Mouse (Mus musculus): ENCODE data around the gene Fcgrt. TPM values are rescaled to one million over a fixed set of nuclear protein-coding genes. Genes with fewer than 3 reads are reported as not detected.

Fcgrt gene
- polyA plus RNA-seq, 1 experiment from 2014 or later = 9.8 TPM

- DNase-seq (ENCODE audit: low spot score) (no peak), ATAC-seq (ENCODE audit: insufficient number of reproducible peaks, low FRiP score, low TSS enrichment, low read depth) (no peak)
- Histone ChIP-seq H3K9ac (ENCODE audit: low read length) (no peak overlapping the region), H3K27ac (replicated peaks; ENCODE audit: low read depth, low read length) (no peak overlapping the region), H3K27me3 (ENCODE audit: control insufficient read depth, insufficient read depth, low read length) (no peaks in the 10 kb centered on the region), H3K4me3 (ENCODE audit: low read depth, low read length) (no peak overlapping the region), H3K36me3 (ENCODE audit: control insufficient read depth, insufficient read depth, low read length) (no peaks in the 10 kb centered on the region), H3K9me3 (ENCODE audit: control insufficient read depth, low read length) (no peaks in the 10 kb centered on the region), H3K4me2 (ENCODE audit: low read depth, severe bottlenecking) (no peak overlapping the region), H3K4me1 (ENCODE audit: control insufficient read depth, insufficient read depth, low read length) (no peaks in the 10 kb centered on the region)
- 93% methylated on average over 2 of the region's 2 CpGs for WGBS
Measured at GRCm38 (mm10) chr7:45069671-45070070, 34.0 kb downstream of the Fcgrt start.

- 0 out of 2 replicates have a peak, but pooled peaks cover 4% of the 10 kb centered on the region for H3K4me1 ChIP-seq (ENCODE audit: control insufficient read depth, insufficient read depth, low read length)
- H3K9me3 ChIP-seq (ENCODE audit: control insufficient read depth, low read length) = no peaks in the 10 kb centered on the region
- H3K27me3 ChIP-seq (ENCODE audit: control insufficient read depth, insufficient read depth, low read length) = no peaks in the 10 kb centered on the region
- H3K27ac ChIP-seq (replicated peaks; ENCODE audit: low read depth, low read length) = no peak overlapping the region
- no peak overlapping the region for H3K4me2 ChIP-seq (ENCODE audit: low read depth, severe bottlenecking)
- no peak for ATAC-seq (ENCODE audit: insufficient number of reproducible peaks, low FRiP score, low TSS enrichment, low read depth)
- no peak overlapping the region for H3K4me3 ChIP-seq (ENCODE audit: low read depth, low read length)
- WGBS = 28% methylated on average over 5 of the region's 5 CpGs
- no peaks in the 10 kb centered on the region for H3K36me3 ChIP-seq (ENCODE audit: control insufficient read depth, insufficient read depth, low read length)
- peak; percentile 68 for DNase-seq (ENCODE audit: low spot score)
- no peak overlapping the region for H3K9ac ChIP-seq (ENCODE audit: low read length)
Measured at GRCm38 (mm10) chr7:45068000-45068318, 35.7 kb downstream of the Fcgrt start.

- Histone ChIP-seq H3K4me3 (ENCODE audit: low read depth, low read length) (no peak overlapping the region), H3K4me2 (ENCODE audit: low read depth, severe bottlenecking) (no peak overlapping the region), H3K4me1 (ENCODE audit: control insufficient read depth, insufficient read depth, low read length) (0 out of 2 replicates have a peak, but pooled peaks cover 4% of the 10 kb centered on the region), H3K36me3 (ENCODE audit: control insufficient read depth, insufficient read depth, low read length) (no peaks in the 10 kb centered on the region), H3K27ac (replicated peaks; ENCODE audit: low read depth, low read length) (no peak overlapping the region), H3K9me3 (ENCODE audit: control insufficient read depth, low read length) (no peaks in the 10 kb centered on the region), H3K9ac (ENCODE audit: low read length) (no peak overlapping the region), H3K27me3 (ENCODE audit: control insufficient read depth, insufficient read depth, low read length) (no peaks in the 10 kb centered on the region)
- no peak for DNase-seq (ENCODE audit: low spot score)
- WGBS = 68% methylated on average over 4 of the region's 4 CpGs
- no peak for ATAC-seq (ENCODE audit: insufficient number of reproducible peaks, low FRiP score, low TSS enrichment, low read depth)
Measured at GRCm38 (mm10) chr7:45067190-45067999, 36.3 kb downstream of the Fcgrt start.

- H3K4me1 ChIP-seq (ENCODE audit: control insufficient read depth, insufficient read depth, low read length) = peaks cover 18% of the 10 kb centered on the region; the same call in 1 of the 2 replicates
- H3K9ac ChIP-seq (ENCODE audit: low read length) = peak within 1 kb of the TSS; percentile 64
- peak within 1 kb of the TSS; percentile 56 for H3K4me3 ChIP-seq (ENCODE audit: low read depth, low read length)
- under 1% methylated on average over 31 of the region's 31 CpGs for WGBS
- no peaks in the 10 kb centered on the region for H3K27me3 ChIP-seq (ENCODE audit: control insufficient read depth, insufficient read depth, low read length)
- H3K4me2 ChIP-seq (ENCODE audit: low read depth, severe bottlenecking) = peak within 1 kb of the TSS; percentile 44
- DNase-seq (ENCODE audit: low spot score) = peak; percentile 98
- no peaks in the 10 kb centered on the region for H3K9me3 ChIP-seq (ENCODE audit: control insufficient read depth, low read length)
- peak within 1 kb of the TSS; percentile 60; the same call in 1 of the 2 replicates for H3K27ac ChIP-seq (replicated peaks; ENCODE audit: low read depth, low read length)
- 0 out of 2 replicates have a peak, but pooled peaks cover 2% of the 10 kb centered on the region for H3K36me3 ChIP-seq (ENCODE audit: control insufficient read depth, insufficient read depth, low read length)
- peak; percentile 79 for ATAC-seq (ENCODE audit: insufficient number of reproducible peaks, low FRiP score, low TSS enrichment, low read depth)
Measured at GRCm38 (mm10) chr7:45062239-45062835, 41.3 kb downstream of the Fcgrt start, which contains the start of the genes Nosip and Prrg2. Gene Nosip, plus strand, starts transcription at chr7:45062429. Gene Prrg2, minus strand, starts transcription at chr7:45062677.

- Histone ChIP-seq H3K27me3 (ENCODE audit: control insufficient read depth, insufficient read depth, low read length) (no peaks in the 10 kb centered on the region), H3K4me2 (ENCODE audit: low read depth, severe bottlenecking) (peak overlapping the region; percentile 44), H3K27ac (replicated peaks; ENCODE audit: low read depth, low read length) (no peak overlapping the region), H3K9me3 (ENCODE audit: control insufficient read depth, low read length) (no peaks in the 10 kb centered on the region), H3K4me1 (ENCODE audit: control insufficient read depth, insufficient read depth, low read length) (peaks cover 18% of the 10 kb centered on the region; the same call in 1 of the 2 replicates), H3K4me3 (ENCODE audit: low read depth, low read length) (peak overlapping the region; percentile 56), H3K9ac (ENCODE audit: low read length) (peak overlapping the region; percentile 57), H3K36me3 (ENCODE audit: control insufficient read depth, insufficient read depth, low read length) (0 out of 2 replicates have a peak, but pooled peaks cover 2% of the 10 kb centered on the region)
- DNase-seq (ENCODE audit: low spot score) (peak; percentile 50), ATAC-seq (ENCODE audit: insufficient number of reproducible peaks, low FRiP score, low TSS enrichment, low read depth) (no peak)
- 18% methylated on average over 11 of the region's 11 CpGs for WGBS
Measured at GRCm38 (mm10) chr7:45061532-45062075, 42.0 kb downstream of the Fcgrt start.

- H3K4me2 ChIP-seq (ENCODE audit: low read depth, severe bottlenecking) = peak overlapping the region; percentile 44; the same call in 1 of the 2 replicates
- 0 out of 2 replicates have a peak, but pooled peaks cover 2% of the 10 kb centered on the region for H3K36me3 ChIP-seq (ENCODE audit: control insufficient read depth, insufficient read depth, low read length)
- no peak overlapping the region for H3K4me3 ChIP-seq (ENCODE audit: low read depth, low read length)
- H3K9ac ChIP-seq (ENCODE audit: low read length) = no peak overlapping the region
- no peak for DNase-seq (ENCODE audit: low spot score)
- H3K9me3 ChIP-seq (ENCODE audit: control insufficient read depth, low read length) = no peaks in the 10 kb centered on the region
- 91% methylated on average over 6 of the region's 6 CpGs for WGBS
- no peak for ATAC-seq (ENCODE audit: insufficient number of reproducible peaks, low FRiP score, low TSS enrichment, low read depth)
- H3K4me1 ChIP-seq (ENCODE audit: control insufficient read depth, insufficient read depth, low read length) = peaks cover 18% of the 10 kb centered on the region; the same call in 1 of the 2 replicates
- no peak overlapping the region for H3K27ac ChIP-seq (replicated peaks; ENCODE audit: low read depth, low read length)
- no peaks in the 10 kb centered on the region for H3K27me3 ChIP-seq (ENCODE audit: control insufficient read depth, insufficient read depth, low read length)
Measured at GRCm38 (mm10) chr7:45060632-45061122, 43.0 kb downstream of the Fcgrt start.

GRCm38 (mm10) chr7:45058607-45059571, 44.8 kb downstream of the Fcgrt start:
- peak; percentile 67 for DNase-seq (ENCODE audit: low spot score)
- Histone ChIP-seq H3K4me2 (ENCODE audit: low read depth, severe bottlenecking) (peak overlapping the region; percentile 25; the same call in 1 of the 2 replicates), H3K4me3 (ENCODE audit: low read depth, low read length) (0 out of 2 replicates have a peak overlapping the region, but pooled peaks have one; percentile 3), H3K36me3 (ENCODE audit: control insufficient read depth, insufficient read depth, low read length) (0 out of 2 replicates have a peak, but pooled peaks cover 2% of the 10 kb centered on the region), H3K9ac (ENCODE audit: low read length) (0 out of 2 replicates have a peak overlapping the region, but pooled peaks have one; percentile 9), H3K4me1 (ENCODE audit: control insufficient read depth, insufficient read depth, low read length) (peaks cover 18% of the 10 kb centered on the region; the same call in 1 of the 2 replicates), H3K27ac (replicated peaks; ENCODE audit: low read depth, low read length) (peak overlapping the region; percentile 47; the same call in 1 of the 2 replicates), H3K27me3 (ENCODE audit: control insufficient read depth, insufficient read depth, low read length) (no peaks in the 10 kb centered on the region), H3K9me3 (ENCODE audit: control insufficient read depth, low read length) (no peaks in the 10 kb centered on the region)
- 79% methylated on average over 10 of the region's 10 CpGs for WGBS
- ATAC-seq (ENCODE audit: insufficient number of reproducible peaks, low FRiP score, low TSS enrichment, low read depth) = peak; percentile 14; the same call in 1 of the 2 replicates
